Mouse (Mus musculus): ENCODE results near the gene Pygo2. TPM values are rescaled to one million over a fixed set of nuclear protein-coding genes. Genes with fewer than 3 reads are reported as not detected.

Gene Pygo2
- polyA plus RNA-seq, 1 experiment from 2014 or later: 19.4 TPM

- TF ChIP-seq EP300 (IDR thresholded peaks at IDR 0.05) (no peak), CTCF (IDR thresholded peaks at IDR 0.05) (no peak)
- H3K9ac ChIP-seq (replicated peaks; ENCODE audit: low read depth): no peak overlapping the region
- H3K9me3 ChIP-seq (ENCODE audit: low read length): no peaks in the 10 kb centered on the region
- H3K27ac ChIP-seq (ENCODE audit: low read length): no peak overlapping the region
- H3K4me1 ChIP-seq (ENCODE audit: insufficient read depth, low read depth, low read length): peaks cover 15% of the 10 kb centered on the region; the same call in 1 of the 2 replicates
- ATAC-seq: no peak
- DNase-seq (ENCODE audit: low spot score): no peak
- WGBS: 69% methylated on average over 5 of the region's 5 CpGs
- peaks cover 8% of the 10 kb centered on the region; the same call in 1 of the 2 replicates for H3K36me3 ChIP-seq (ENCODE audit: insufficient read depth, low read length)
- H3K27me3 ChIP-seq (replicated peaks; ENCODE audit: insufficient read depth, low read length): no peaks in the 10 kb centered on the region
- no peak overlapping the region for H3K4me2 ChIP-seq (replicated peaks; ENCODE audit: low read depth, low read length)
- no peak overlapping the region for H3K4me3 ChIP-seq (ENCODE audit: low read depth, low read length)
These were observed 47.1 kb upstream of the Pygo2 start for GRCm38 (mm10) chr3:89382950-89383349.

- Histone ChIP-seq H3K27ac (ENCODE audit: low read length) (peak overlapping the region; percentile 51; the same call in 1 of the 2 replicates), H3K36me3 (ENCODE audit: insufficient read depth, low read length) (peaks cover 8% of the 10 kb centered on the region; the same call in 1 of the 2 replicates), H3K9ac (replicated peaks; ENCODE audit: low read depth) (no peak overlapping the region), H3K4me1 (ENCODE audit: insufficient read depth, low read depth, low read length) (peaks cover 10% of the 10 kb centered on the region; the same call in 1 of the 2 replicates), H3K9me3 (ENCODE audit: low read length) (no peaks in the 10 kb centered on the region), H3K27me3 (replicated peaks; ENCODE audit: insufficient read depth, low read length) (no peaks in the 10 kb centered on the region), H3K4me3 (ENCODE audit: low read depth, low read length) (no peak overlapping the region), H3K4me2 (replicated peaks; ENCODE audit: low read depth, low read length) (no peak overlapping the region)
- WGBS: 55% methylated on average over 5 of the region's 5 CpGs
- peak; percentile 65 for ATAC-seq
- TF ChIP-seq CTCF (IDR thresholded peaks at IDR 0.05): no peak
- no peak for TF ChIP-seq EP300 (IDR thresholded peaks at IDR 0.05)
- DNase-seq (ENCODE audit: low spot score): peak; percentile 62
These were observed 46.3 kb upstream of the Pygo2 start for GRCm38 (mm10) chr3:89383651-89384255.

- Histone ChIP-seq H3K27me3 (replicated peaks; ENCODE audit: insufficient read depth, low read length) (no peaks in the 10 kb centered on the region), H3K4me2 (replicated peaks; ENCODE audit: low read depth, low read length) (0 out of 2 replicates have a peak overlapping the region, but pooled peaks have one; percentile 8), H3K9ac (replicated peaks; ENCODE audit: low read depth) (no peak overlapping the region), H3K36me3 (ENCODE audit: insufficient read depth, low read length) (peaks cover 8% of the 10 kb centered on the region; the same call in 1 of the 2 replicates), H3K4me1 (ENCODE audit: insufficient read depth, low read depth, low read length) (peaks cover 10% of the 10 kb centered on the region; the same call in 1 of the 2 replicates), H3K27ac (ENCODE audit: low read length) (0 out of 2 replicates have a peak overlapping the region, but pooled peaks have one; percentile 51), H3K4me3 (ENCODE audit: low read depth, low read length) (no peak overlapping the region), H3K9me3 (ENCODE audit: low read length) (no peaks in the 10 kb centered on the region)
- TF ChIP-seq CTCF (IDR thresholded peaks at IDR 0.05) (no peak), EP300 (IDR thresholded peaks at IDR 0.05) (no peak)
- DNase-seq (ENCODE audit: low spot score): no peak
- ATAC-seq: no peak
- 52% methylated on average over 9 of the region's 12 CpGs for WGBS
These were observed 45.5 kb upstream of the Pygo2 start for GRCm38 (mm10) chr3:89384331-89385076.

- H3K9ac ChIP-seq (replicated peaks; ENCODE audit: low read depth): 0 out of 2 replicates have a peak overlapping the region, but pooled peaks have one; percentile 6
- no peak overlapping the region for H3K4me2 ChIP-seq (replicated peaks; ENCODE audit: low read depth, low read length)
- H3K9me3 ChIP-seq (ENCODE audit: low read length): no peaks in the 10 kb centered on the region
- DNase-seq (ENCODE audit: low spot score) (no peak), ATAC-seq (no peak)
- no peaks in the 10 kb centered on the region for H3K27me3 ChIP-seq (replicated peaks; ENCODE audit: insufficient read depth, low read length)
- H3K4me1 ChIP-seq (ENCODE audit: insufficient read depth, low read depth, low read length): peaks cover 18% of the 10 kb centered on the region
- peaks cover 8% of the 10 kb centered on the region; the same call in 1 of the 2 replicates for H3K36me3 ChIP-seq (ENCODE audit: insufficient read depth, low read length)
- WGBS: 45% methylated on average over 10 of the region's 11 CpGs
- no peak overlapping the region for H3K27ac ChIP-seq (ENCODE audit: low read length)
- H3K4me3 ChIP-seq (ENCODE audit: low read depth, low read length): no peak overlapping the region
- no peak for TF ChIP-seq CTCF (IDR thresholded peaks at IDR 0.05)
- TF ChIP-seq EP300 (IDR thresholded peaks at IDR 0.05): no peak
These were observed 44.6 kb upstream of the Pygo2 start for GRCm38 (mm10) chr3:89385451-89385850.

GRCm38 (mm10) chr3:89386438-89387420 is 43.3 kb upstream of the Pygo2 start:
- Histone ChIP-seq H3K9me3 (ENCODE audit: low read length) (no peaks in the 10 kb centered on the region), H3K27ac (ENCODE audit: low read length) (peak overlapping the region; percentile 72), H3K27me3 (replicated peaks; ENCODE audit: insufficient read depth, low read length) (no peaks in the 10 kb centered on the region), H3K4me1 (ENCODE audit: insufficient read depth, low read depth, low read length) (peaks cover 18% of the 10 kb centered on the region), H3K4me2 (replicated peaks; ENCODE audit: low read depth, low read length) (peak overlapping the region; percentile 40), H3K4me3 (ENCODE audit: low read depth, low read length) (no peak overlapping the region), H3K36me3 (ENCODE audit: insufficient read depth, low read length) (no peaks in the 10 kb centered on the region), H3K9ac (replicated peaks; ENCODE audit: low read depth) (no peak overlapping the region)
- TF ChIP-seq EP300 (IDR thresholded peaks at IDR 0.05) (no peak), CTCF (IDR thresholded peaks at IDR 0.05) (no peak)
- no peak for DNase-seq (ENCODE audit: low spot score)
- no peak for ATAC-seq
- 51% methylated on average over 17 of the region's 17 CpGs for WGBS
